Mouse (Mus musculus) B cell, adult 67 days (primary cell): ENCODE data around the gene Galnt17. TPM values are rescaled to one million over a fixed set of nuclear protein-coding genes. Genes with fewer than 3 reads are reported as not detected.

Source experiments
- total RNA-seq, 2 experiments: library from RNA; stranded (reverse); gene quantifications; 4 replicates each; pipeline ENCODE4 v1.2.4; 2023

The Galnt17 gene
- not detected for total RNA-seq

DNA sequence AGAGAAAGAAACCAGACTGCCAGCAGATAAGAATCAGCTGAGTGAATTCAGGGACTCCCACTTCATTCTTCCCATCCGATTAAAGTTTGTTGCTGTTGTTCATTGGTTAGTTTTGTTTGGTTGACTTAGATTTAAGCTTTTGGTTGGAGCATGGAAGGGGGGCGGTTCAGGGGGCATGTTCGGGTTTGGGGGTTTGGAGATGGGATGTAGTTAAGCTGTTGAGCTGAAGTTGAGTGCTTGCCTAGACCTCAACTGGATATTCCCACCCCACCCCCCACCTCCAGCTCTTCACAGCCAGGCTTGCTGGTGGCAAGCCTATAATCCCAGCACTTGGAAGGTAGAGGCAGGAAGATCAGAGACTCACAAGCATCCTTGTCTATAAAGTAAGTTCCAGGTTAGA, at the start of gene Galnt17:
Galnt17 (minus strand) TSS at position 101 of the 400 bp plus-strand sequence.

